Mouse (Mus musculus): ENCODE data around the gene Mpi. TPM values are rescaled to one million over a fixed set of nuclear protein-coding genes. Genes with fewer than 3 reads are reported as not detected.

Mpi gene
- polyA plus RNA-seq, 1 experiment from 2014 or later = 25.8 TPM

DNA sequence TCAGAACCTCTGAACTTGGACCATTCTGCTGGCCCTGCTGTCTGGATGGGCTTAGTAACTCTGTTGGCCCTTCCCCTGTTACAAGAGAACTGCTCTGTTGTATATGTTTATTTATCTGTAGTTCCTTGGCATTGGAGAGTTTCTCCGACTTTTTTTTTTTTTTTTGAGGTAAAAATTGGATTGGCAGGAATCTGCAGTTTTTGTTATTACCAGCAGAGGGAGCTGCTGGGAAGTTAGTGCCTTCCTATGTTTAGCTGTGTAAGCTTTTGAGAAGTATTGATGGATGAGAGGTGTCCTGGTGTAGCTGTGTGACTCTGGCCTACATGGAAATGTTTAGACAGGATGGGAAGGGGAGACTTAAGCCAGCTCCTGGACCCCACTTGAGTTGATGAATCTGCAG, 11.3 kb downstream of the Mpi start:
- Histone ChIP-seq H3K36me3 (ENCODE audit: control insufficient read depth, insufficient read depth, low read length) (peaks cover 48% of the 10 kb centered on the region), H3K27me3 (replicated peaks; ENCODE audit: control insufficient read depth, insufficient read depth, low read length) (no peaks in the 10 kb centered on the region), H3K9ac (ENCODE audit: low read depth, low read length) (no peak overlapping the region), H3K27ac (ENCODE audit: low read depth, low read length) (no peak overlapping the region), H3K4me3 (ENCODE audit: low read depth, low read length) (no peak overlapping the region), H3K4me1 (replicated peaks; ENCODE audit: control insufficient read depth, insufficient read depth, low read length) (peaks cover 19% of the 10 kb centered on the region), H3K4me2 (no peak overlapping the region), H3K9me3 (ENCODE audit: control insufficient read depth, low read length) (no peaks in the 10 kb centered on the region)
- 10% methylated on average over 1 of the region's 1 CpGs for WGBS
- no peak for DNase-seq (ENCODE audit: low spot score)
- no peak for ATAC-seq (replicated peaks; ENCODE audit: low FRiP score)

DNA sequence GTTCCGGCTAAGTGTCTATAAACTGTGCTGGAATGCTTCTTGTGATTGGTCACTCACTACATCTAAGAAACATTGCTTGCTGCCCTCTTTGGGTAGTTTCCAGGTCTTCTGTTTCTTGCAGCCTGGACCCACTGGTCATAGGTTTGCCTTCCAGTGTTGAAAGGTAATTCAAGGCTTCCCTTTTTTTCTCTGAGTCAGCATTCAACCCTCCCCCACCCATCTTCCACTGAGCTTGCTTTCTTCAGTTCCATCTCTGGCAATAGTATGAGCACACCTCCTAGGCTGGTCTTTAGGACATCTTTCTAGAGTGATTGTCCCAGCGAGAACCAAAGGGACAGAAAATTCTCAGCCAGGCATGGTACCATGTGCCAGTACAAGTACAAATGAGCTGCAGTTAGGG, 13.0 kb downstream of the Mpi start:
- H3K4me2 ChIP-seq = no peak overlapping the region
- H3K36me3 ChIP-seq (ENCODE audit: control insufficient read depth, insufficient read depth, low read length) = peaks cover 36% of the 10 kb centered on the region
- DNase-seq (ENCODE audit: low spot score) (no peak), ATAC-seq (replicated peaks; ENCODE audit: low FRiP score) (no peak)
- no peaks in the 10 kb centered on the region for H3K9me3 ChIP-seq (ENCODE audit: control insufficient read depth, low read length)
- WGBS = 84% methylated on average over 2 of the region's 2 CpGs
- H3K4me3 ChIP-seq (ENCODE audit: low read depth, low read length) = no peak overlapping the region
- H3K9ac ChIP-seq (ENCODE audit: low read depth, low read length) = no peak overlapping the region
- H3K4me1 ChIP-seq (replicated peaks; ENCODE audit: control insufficient read depth, insufficient read depth, low read length) = peaks cover 19% of the 10 kb centered on the region
- H3K27me3 ChIP-seq (replicated peaks; ENCODE audit: control insufficient read depth, insufficient read depth, low read length) = no peaks in the 10 kb centered on the region
- H3K27ac ChIP-seq (ENCODE audit: low read depth, low read length) = no peak overlapping the region

DNA sequence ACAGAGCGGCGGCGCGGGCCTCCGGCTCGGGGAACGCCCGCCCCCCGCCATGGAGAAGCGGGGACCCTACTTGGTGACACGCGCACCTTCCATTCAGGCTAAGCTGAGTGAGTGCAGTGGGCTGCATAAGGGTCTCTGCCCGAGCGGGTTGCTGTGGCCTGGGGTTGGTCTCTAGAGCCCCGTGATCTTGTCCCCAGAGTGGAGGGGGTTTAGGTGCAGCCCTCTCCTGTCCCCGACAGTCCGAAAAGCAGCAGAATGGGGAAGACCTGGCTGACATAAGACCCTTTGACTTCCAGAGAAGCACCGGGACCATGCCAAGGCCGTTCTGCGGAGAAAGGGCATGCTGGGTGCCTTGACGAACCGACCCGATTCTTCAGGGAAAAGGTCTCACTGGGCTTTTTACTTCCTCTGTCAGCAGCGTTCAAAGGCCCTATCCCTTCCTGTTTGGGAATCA, 14.8 kb downstream of the Mpi start:
- Histone ChIP-seq H3K27ac (ENCODE audit: low read depth, low read length) (peak overlapping the region; percentile 84), H3K4me2 (peak overlapping the region; percentile 89), H3K4me3 (ENCODE audit: low read depth, low read length) (peak overlapping the region; percentile 84), H3K9me3 (ENCODE audit: control insufficient read depth, low read length) (no peaks in the 10 kb centered on the region), H3K4me1 (replicated peaks; ENCODE audit: control insufficient read depth, insufficient read depth, low read length) (peaks cover 19% of the 10 kb centered on the region), H3K9ac (ENCODE audit: low read depth, low read length) (peak overlapping the region; percentile 96), H3K27me3 (replicated peaks; ENCODE audit: control insufficient read depth, insufficient read depth, low read length) (no peaks in the 10 kb centered on the region), H3K36me3 (ENCODE audit: control insufficient read depth, insufficient read depth, low read length) (peaks cover 24% of the 10 kb centered on the region)
- under 1% methylated on average over 24 of the region's 24 CpGs for WGBS
- DNase-seq (ENCODE audit: low spot score) (no peak), ATAC-seq (replicated peaks; ENCODE audit: low FRiP score) (peak; percentile 59)

DNA sequence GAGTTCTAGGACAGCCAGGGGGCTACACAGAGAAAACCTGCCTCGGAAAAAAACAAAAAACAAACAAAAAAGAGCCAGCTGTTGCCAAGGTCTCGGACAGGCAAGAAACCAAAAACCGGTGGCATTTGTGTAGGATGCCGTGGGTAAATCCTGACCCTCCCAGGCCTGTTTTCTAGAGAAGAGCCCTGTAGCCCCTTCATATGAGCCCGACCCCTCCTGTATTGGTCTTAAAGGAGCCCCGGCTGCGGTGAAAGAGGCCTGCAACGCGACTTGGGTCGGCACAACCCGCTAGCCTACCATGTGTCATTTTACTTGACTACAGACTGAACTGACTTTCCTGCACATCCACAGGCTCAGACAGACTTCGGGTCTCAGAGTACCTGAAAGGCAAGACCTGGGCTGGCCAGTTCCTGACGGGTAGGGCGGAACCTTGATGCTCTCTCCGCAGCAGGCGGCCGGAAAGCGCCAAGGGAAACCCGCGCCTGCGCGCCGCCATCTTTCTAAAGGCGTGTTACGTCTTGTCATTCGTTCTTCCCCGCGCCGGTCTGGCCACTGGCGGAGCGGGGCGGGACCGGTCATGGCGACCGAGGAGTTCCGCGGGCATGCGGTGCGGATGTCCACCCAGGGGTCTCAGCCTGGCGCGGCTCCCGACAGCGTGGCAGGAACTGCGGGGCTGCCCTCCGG, 15.4 kb downstream of the Mpi start, which contains the start of gene Fam219b:
Gene Fam219b (plus strand): TSS at position 485 of the 684 bp plus-strand sequence.
- 3% methylated on average over 45 of the region's 45 CpGs for WGBS
- peaks cover 22% of the 10 kb centered on the region for H3K36me3 ChIP-seq (ENCODE audit: control insufficient read depth, insufficient read depth, low read length)

DNA sequence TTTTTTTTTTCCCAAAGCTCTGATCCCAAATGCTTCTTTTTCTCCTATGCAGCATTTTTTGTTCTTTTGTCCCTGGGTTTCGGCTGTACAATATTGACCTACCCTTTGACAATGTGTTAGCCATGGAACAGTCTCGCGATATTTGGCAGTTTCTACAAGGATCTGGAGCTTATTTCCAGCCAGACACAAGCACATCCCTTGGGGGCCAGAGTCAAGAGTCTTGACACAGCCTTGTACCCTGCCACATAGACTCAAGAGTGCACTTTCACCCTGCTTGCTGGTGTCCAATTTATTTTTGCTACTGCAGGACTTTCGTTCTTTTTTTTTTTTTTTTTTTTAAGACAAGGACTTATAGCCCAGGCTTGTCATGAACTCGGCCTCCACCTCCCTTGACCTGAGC, 16.2 kb downstream of the Mpi start:
- H3K4me1 ChIP-seq (replicated peaks; ENCODE audit: control insufficient read depth, insufficient read depth, low read length) = peaks cover 19% of the 10 kb centered on the region
- peak overlapping the region; percentile 89 for H3K4me2 ChIP-seq
- ATAC-seq (replicated peaks; ENCODE audit: low FRiP score) (no peak), DNase-seq (ENCODE audit: low spot score) (no peak)
- 84% methylated on average over 5 of the region's 5 CpGs for WGBS
- H3K9me3 ChIP-seq (ENCODE audit: control insufficient read depth, low read length) = no peaks in the 10 kb centered on the region
- peak overlapping the region; percentile 84; the same call in 1 of the 2 replicates for H3K4me3 ChIP-seq (ENCODE audit: low read depth, low read length)
- H3K9ac ChIP-seq (ENCODE audit: low read depth, low read length) = peak overlapping the region; percentile 96
- H3K27me3 ChIP-seq (replicated peaks; ENCODE audit: control insufficient read depth, insufficient read depth, low read length) = no peaks in the 10 kb centered on the region
- H3K36me3 ChIP-seq (ENCODE audit: control insufficient read depth, insufficient read depth, low read length) = peaks cover 24% of the 10 kb centered on the region
- 0 out of 2 replicates have a peak overlapping the region, but pooled peaks have one; percentile 84 for H3K27ac ChIP-seq (ENCODE audit: low read depth, low read length)

More for the DNA sequence above, 15.4 kb downstream of the Mpi start, which contains the start of gene Fam219b:
- ATAC-seq (replicated peaks; ENCODE audit: low FRiP score) (peak; percentile 86), DNase-seq (ENCODE audit: low spot score) (peak; percentile 83)
- Histone ChIP-seq H3K4me3 (ENCODE audit: low read depth, low read length) (peak within 1 kb of the TSS; percentile 84), H3K4me2 (peak within 1 kb of the TSS; percentile 89), H3K27ac (ENCODE audit: low read depth, low read length) (peak within 1 kb of the TSS; percentile 84), H3K27me3 (replicated peaks; ENCODE audit: control insufficient read depth, insufficient read depth, low read length) (no peaks in the 10 kb centered on the region), H3K9me3 (ENCODE audit: control insufficient read depth, low read length) (no peaks in the 10 kb centered on the region), H3K9ac (ENCODE audit: low read depth, low read length) (peak within 1 kb of the TSS; percentile 96), H3K4me1 (replicated peaks; ENCODE audit: control insufficient read depth, insufficient read depth, low read length) (peaks cover 19% of the 10 kb centered on the region)

DNA sequence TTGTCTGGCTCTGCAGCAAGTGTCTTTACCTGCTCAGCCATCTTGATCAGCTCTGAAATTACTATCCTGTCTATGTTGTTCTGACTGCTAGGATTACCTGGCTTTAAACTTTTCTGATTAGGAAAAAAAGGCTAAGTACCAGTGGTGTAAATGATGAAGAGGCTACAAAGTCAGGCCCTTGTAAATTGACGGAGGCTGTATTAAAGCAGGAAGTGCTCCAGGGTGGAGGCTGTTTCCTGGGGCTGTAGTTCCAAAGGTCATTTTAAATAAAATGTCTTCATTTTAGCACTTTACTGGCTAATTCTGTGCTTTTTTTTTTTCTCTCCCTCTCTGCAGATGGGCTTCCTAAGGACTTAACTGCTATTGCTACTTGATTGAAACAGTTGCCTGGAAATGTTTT, 20.6 kb downstream of the Mpi start:
- 77% methylated on average over 1 of the region's 1 CpGs for WGBS
- ATAC-seq (replicated peaks; ENCODE audit: low FRiP score) (no peak), DNase-seq (ENCODE audit: low spot score) (no peak)
- H3K27me3 ChIP-seq (replicated peaks; ENCODE audit: control insufficient read depth, insufficient read depth, low read length) = no peaks in the 10 kb centered on the region
- no peak overlapping the region for H3K4me2 ChIP-seq
- H3K4me3 ChIP-seq (ENCODE audit: low read depth, low read length) = no peak overlapping the region
- 0 out of 2 replicates have a peak, but pooled peaks cover 5% of the 10 kb centered on the region for H3K4me1 ChIP-seq (replicated peaks; ENCODE audit: control insufficient read depth, insufficient read depth, low read length)
- no peak overlapping the region for H3K9ac ChIP-seq (ENCODE audit: low read depth, low read length)
- H3K27ac ChIP-seq (ENCODE audit: low read depth, low read length) = no peak overlapping the region
- peaks cover 7% of the 10 kb centered on the region; the same call in 1 of the 2 replicates for H3K36me3 ChIP-seq (ENCODE audit: control insufficient read depth, insufficient read depth, low read length)
- H3K9me3 ChIP-seq (ENCODE audit: control insufficient read depth, low read length) = no peaks in the 10 kb centered on the region

DNA sequence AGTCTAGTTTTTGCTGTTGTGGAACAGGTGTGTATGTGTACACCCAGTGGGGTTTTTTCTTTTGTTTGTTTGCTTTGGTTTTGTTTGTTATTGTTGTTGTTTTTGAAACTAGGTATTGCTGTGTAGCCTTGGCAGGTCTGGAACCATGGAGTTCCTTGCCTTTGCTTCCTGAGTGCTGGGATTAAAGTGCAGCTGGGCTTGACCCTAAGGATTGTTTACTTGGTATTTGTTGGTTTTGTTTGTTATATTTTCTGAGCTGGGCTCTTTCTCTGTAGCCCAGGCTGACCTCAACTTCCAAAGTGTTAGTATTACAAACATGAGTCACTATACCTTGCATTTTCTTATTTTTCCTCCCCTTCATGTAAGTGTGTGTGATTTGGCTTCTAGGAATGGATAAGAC, 26.1 kb downstream of the Mpi start:
- Histone ChIP-seq H3K9ac (ENCODE audit: low read depth, low read length) (no peak overlapping the region), H3K4me1 (replicated peaks; ENCODE audit: control insufficient read depth, insufficient read depth, low read length) (peaks cover 10% of the 10 kb centered on the region), H3K27ac (ENCODE audit: low read depth, low read length) (no peak overlapping the region), H3K36me3 (ENCODE audit: control insufficient read depth, insufficient read depth, low read length) (peaks cover 3% of the 10 kb centered on the region; the same call in 1 of the 2 replicates), H3K4me3 (ENCODE audit: low read depth, low read length) (no peak overlapping the region), H3K9me3 (ENCODE audit: control insufficient read depth, low read length) (no peaks in the 10 kb centered on the region), H3K27me3 (replicated peaks; ENCODE audit: control insufficient read depth, insufficient read depth, low read length) (no peaks in the 10 kb centered on the region), H3K4me2 (no peak overlapping the region)
- ATAC-seq (replicated peaks; ENCODE audit: low FRiP score) (no peak), DNase-seq (ENCODE audit: low spot score) (no peak)

DNA sequence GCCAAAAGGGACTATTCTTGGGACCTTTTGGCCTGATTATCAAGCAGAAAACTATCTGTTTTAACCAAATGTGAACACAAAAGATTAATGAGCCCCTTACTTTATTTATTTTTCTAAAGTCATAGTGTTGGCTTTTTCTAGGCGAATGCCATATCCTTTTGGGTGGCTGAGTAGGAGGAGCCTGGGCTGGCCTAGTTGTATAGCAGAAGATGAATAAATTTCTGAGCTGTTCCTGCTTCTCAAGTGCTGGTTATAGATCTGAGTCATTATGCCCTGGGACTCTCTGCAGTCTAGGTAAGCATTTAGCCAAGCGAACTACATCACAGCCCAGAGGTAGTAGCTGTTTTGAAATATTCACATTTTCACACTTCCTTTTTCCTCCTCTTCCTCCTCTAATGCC, 27.0 kb downstream of the Mpi start:
- Histone ChIP-seq H3K27me3 (replicated peaks; ENCODE audit: control insufficient read depth, insufficient read depth, low read length) (no peaks in the 10 kb centered on the region), H3K4me2 (no peak overlapping the region), H3K4me1 (replicated peaks; ENCODE audit: control insufficient read depth, insufficient read depth, low read length) (peaks cover 10% of the 10 kb centered on the region), H3K4me3 (ENCODE audit: low read depth, low read length) (no peak overlapping the region), H3K9ac (ENCODE audit: low read depth, low read length) (no peak overlapping the region), H3K27ac (ENCODE audit: low read depth, low read length) (no peak overlapping the region), H3K36me3 (ENCODE audit: control insufficient read depth, insufficient read depth, low read length) (no peaks in the 10 kb centered on the region), H3K9me3 (ENCODE audit: control insufficient read depth, low read length) (no peaks in the 10 kb centered on the region)
- no peak for ATAC-seq (replicated peaks; ENCODE audit: low FRiP score)
- DNase-seq (ENCODE audit: low spot score) = no peak
- 77% methylated on average over 2 of the region's 2 CpGs for WGBS

DNA sequence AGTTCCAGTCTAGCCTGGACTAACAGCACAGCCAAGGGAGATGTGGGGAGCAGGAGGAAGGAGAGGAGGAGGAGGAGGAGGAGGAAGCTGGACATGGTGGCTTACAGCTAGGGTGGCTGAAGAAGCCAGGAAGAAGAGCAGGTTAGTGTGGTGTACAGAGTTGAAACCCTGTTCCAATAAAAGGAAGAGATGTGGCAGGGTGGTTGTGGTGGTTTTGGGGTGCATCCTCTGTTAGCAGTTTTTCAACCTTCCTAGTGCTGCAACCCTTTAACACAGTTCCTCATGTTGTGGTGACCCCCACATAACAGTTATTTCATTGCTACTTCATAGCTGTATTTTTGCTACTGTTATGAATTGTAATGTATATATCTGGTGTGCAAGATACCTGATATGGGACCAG, 28.1 kb downstream of the Mpi start:
- no peaks in the 10 kb centered on the region for H3K36me3 ChIP-seq (ENCODE audit: control insufficient read depth, insufficient read depth, low read length)
- no peak for DNase-seq (ENCODE audit: low spot score)
- H3K9ac ChIP-seq (ENCODE audit: low read depth, low read length) = 0 out of 2 replicates have a peak overlapping the region, but pooled peaks have one; percentile 15
- no peaks in the 10 kb centered on the region for H3K9me3 ChIP-seq (ENCODE audit: control insufficient read depth, low read length)
- H3K27me3 ChIP-seq (replicated peaks; ENCODE audit: control insufficient read depth, insufficient read depth, low read length) = no peaks in the 10 kb centered on the region
- H3K27ac ChIP-seq (ENCODE audit: low read depth, low read length) = no peak overlapping the region
- ATAC-seq (replicated peaks; ENCODE audit: low FRiP score) = no peak
- H3K4me3 ChIP-seq (ENCODE audit: low read depth, low read length) = no peak overlapping the region
- H3K4me2 ChIP-seq = peak overlapping the region; percentile 15; the same call in 1 of the 2 replicates
- H3K4me1 ChIP-seq (replicated peaks; ENCODE audit: control insufficient read depth, insufficient read depth, low read length) = peaks cover 10% of the 10 kb centered on the region
